Mouse (Mus musculus) stomach, embryonic 16.5 days (tissue): ENCODE results near the gene Arhgap29. TPM values are rescaled to one million over a fixed set of nuclear protein-coding genes. Genes with fewer than 3 reads are reported as not detected.
A peak's percentile ranks its signal among the peaks of the same experiment; 100 is the strongest.

Source experiments
- ATAC-seq: fragments of 200-750 bp; cut with Nextera tagmentation; 2 replicates; pipeline ENCODE4 v1.8.0; 2017; ENCODE audit warnings: moderate number of reproducible peaks, moderate TSS enrichment; ENCODE audit not compliant: insufficient read depth, low FRiP score
- H3K27ac ChIP-seq: fragments of 300-500 bp; sonication (generic); 2 replicates; pipeline ENCODE4 v1.5.1; 2014; ENCODE audit warnings: low read length
- H3K27me3 ChIP-seq: fragments of 300-500 bp; sonication (generic); 2 replicates; pipeline ENCODE4 v1.6.1; 2014; ENCODE audit warnings: low read length, control low read depth, mixed read lengths; ENCODE audit not compliant: control insufficient read depth, insufficient read depth
- H3K36me3 ChIP-seq: fragments of 300-500 bp; sonication (generic); 2 replicates; pipeline ENCODE4 v1.6.1; 2014; ENCODE audit warnings: low read length; ENCODE audit not compliant: control insufficient read depth, insufficient read depth
- H3K4me1 ChIP-seq: fragments of 300-500 bp; sonication (generic); 2 replicates; pipeline ENCODE4 v1.6.1; 2014; ENCODE audit warnings: low read length, control low read depth, mixed read lengths; ENCODE audit not compliant: control insufficient read depth, insufficient read depth
- H3K4me2 ChIP-seq: fragments of 300-500 bp; sonication (generic); 2 replicates; pipeline ENCODE4 v1.6.1; 2014; ENCODE audit warnings: low read depth, low read length, mixed read lengths
- H3K4me3 ChIP-seq: fragments of 300-500 bp; sonication (generic); replicated peaks from 2 replicates; pipeline ENCODE4 v1.5.1; 2014; ENCODE audit warnings: mild to moderate bottlenecking, low read length
- H3K9ac ChIP-seq: fragments of 300-500 bp; sonication (generic); 2 replicates; pipeline ENCODE4 v1.6.1; 2014; ENCODE audit warnings: low read length
- H3K9me3 ChIP-seq: fragments of 300-500 bp; sonication (generic); replicated peaks from 2 replicates; pipeline ENCODE4 v1.6.1; 2016; ENCODE audit warnings: low read length, control low read depth; ENCODE audit not compliant: control insufficient read depth
- WGBS: fragments of 180-500 bp; shearing (Covaris S2); extraction: QIAGEN DNeasy Blood & Tissue Kit; methylation state at CpG from one replicate; pipeline ENCODE4 v1.1.7; 2014; 5-methylcytosine and 5-hydroxymethylcytosine counted together
- polyA plus RNA-seq: library from polyadenylated mRNA; unstranded; fragments of >200 nt; fragmentation: Nextera tagmentation; extraction: Ambion mirVana; gene quantifications from 2 replicates; pipeline ENCODE4 v1.2.1, GENCODE M21; 2015

Gene Arhgap29
- polyA plus RNA-seq, 1 experiment from 2014 or later: 50.7 TPM

- no peaks in the 10 kb centered on the region for H3K4me1 ChIP-seq
- H3K4me3 ChIP-seq: no peak overlapping the region
- no peaks in the 10 kb centered on the region for H3K27me3 ChIP-seq
- H3K9ac ChIP-seq: no peak overlapping the region
- no peaks in the 10 kb centered on the region for H3K9me3 ChIP-seq
- no peak overlapping the region for H3K27ac ChIP-seq
- peaks cover 13% of the 10 kb centered on the region; the same call in 1 of the 2 replicates for H3K36me3 ChIP-seq
- 70% methylated on average over 1 of the region's 1 CpGs for whole genome bisulfite sequencing
- no peak for ATAC-seq
- no peak overlapping the region for H3K4me2 ChIP-seq
Observed at GRCm38 (mm10) chr3:122012464-122012863, 60.1 kb downstream of the Arhgap29 start.

DNA sequence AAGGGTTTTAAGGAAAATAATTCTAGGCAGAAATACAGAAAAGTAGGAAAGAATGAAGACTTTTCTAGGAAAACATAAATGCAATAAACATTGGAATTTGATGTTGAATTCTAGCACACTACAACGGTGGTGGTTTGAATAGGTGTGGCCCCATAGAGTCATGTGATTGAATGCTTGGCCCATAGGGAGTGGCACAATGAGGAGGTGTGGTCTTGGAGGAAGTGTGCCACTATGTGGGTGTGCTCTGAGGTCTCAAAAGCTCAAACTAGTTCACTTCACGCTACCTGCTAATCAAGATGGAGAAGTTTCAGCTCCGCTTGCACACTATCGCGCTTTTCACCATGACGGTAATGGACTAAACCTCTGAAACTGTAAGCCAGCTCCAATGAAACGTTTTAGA lies 66.1 kb downstream of the Arhgap29 start:
- no peak for ATAC-seq
- H3K9ac ChIP-seq: no peak overlapping the region
- H3K4me2 ChIP-seq: no peak overlapping the region
- no peak overlapping the region for H3K4me3 ChIP-seq
- no peaks in the 10 kb centered on the region for H3K4me1 ChIP-seq
- H3K27ac ChIP-seq: no peak overlapping the region
- no peaks in the 10 kb centered on the region for H3K27me3 ChIP-seq
- no peaks in the 10 kb centered on the region for H3K9me3 ChIP-seq
- WGBS: 92% methylated on average over 7 of the region's 7 CpGs
- H3K36me3 ChIP-seq: 0 out of 2 replicates have a peak, but pooled peaks cover 8% of the 10 kb centered on the region

DNA sequence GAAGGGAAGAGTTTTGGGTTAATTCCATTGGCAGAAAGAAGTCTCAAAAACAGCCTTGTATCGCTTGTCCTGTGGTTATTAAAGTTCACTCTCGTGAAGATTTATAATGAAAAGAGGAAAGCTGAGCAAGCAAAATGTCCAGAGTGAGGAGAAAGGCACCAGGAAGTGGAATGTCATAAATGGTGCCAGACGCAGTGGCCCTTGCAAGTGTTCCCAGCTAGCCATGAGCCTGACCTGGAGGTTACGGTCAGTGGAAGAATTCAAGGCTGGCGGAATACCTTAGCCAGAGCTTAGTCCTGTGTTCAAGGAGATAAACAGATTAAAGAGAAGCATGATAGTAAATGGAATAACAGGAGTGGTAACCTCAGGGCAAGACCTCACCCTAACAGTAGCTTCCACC lies 66.8 kb downstream of the Arhgap29 start:
- 87% methylated on average over 5 of the region's 5 CpGs for WGBS
- H3K4me1 ChIP-seq: no peaks in the 10 kb centered on the region
- ATAC-seq: no peak

GRCm38 (mm10) chr3:122021029-122021652 lies 68.8 kb downstream of the Arhgap29 start:
- WGBS: 88% methylated on average over 8 of the region's 8 CpGs
- no peaks in the 10 kb centered on the region for H3K9me3 ChIP-seq
- no peak overlapping the region for H3K27ac ChIP-seq
- no peaks in the 10 kb centered on the region for H3K4me1 ChIP-seq
- ATAC-seq: no peak
- no peaks in the 10 kb centered on the region for H3K27me3 ChIP-seq
- no peak overlapping the region for H3K9ac ChIP-seq
- 0 out of 2 replicates have a peak, but pooled peaks cover 1% of the 10 kb centered on the region for H3K36me3 ChIP-seq
- no peak overlapping the region for H3K4me3 ChIP-seq
- no peak overlapping the region for H3K4me2 ChIP-seq

More for the DNA sequence above, 66.8 kb downstream of the Arhgap29 start:
- Histone ChIP-seq H3K4me2 (no peak overlapping the region), H3K4me3 (no peak overlapping the region), H3K9ac (no peak overlapping the region), H3K36me3 (0 out of 2 replicates have a peak, but pooled peaks cover 7% of the 10 kb centered on the region), H3K9me3 (no peaks in the 10 kb centered on the region), H3K27me3 (no peaks in the 10 kb centered on the region), H3K27ac (no peak overlapping the region)

- no peak overlapping the region for H3K9ac ChIP-seq
- H3K4me1 ChIP-seq: no peaks in the 10 kb centered on the region
- no peaks in the 10 kb centered on the region for H3K27me3 ChIP-seq
- 83% methylated on average over 3 of the region's 3 CpGs for WGBS
- H3K36me3 ChIP-seq: no peaks in the 10 kb centered on the region
- H3K27ac ChIP-seq: no peak overlapping the region
- H3K9me3 ChIP-seq: no peaks in the 10 kb centered on the region
- no peak for ATAC-seq
- no peak overlapping the region for H3K4me3 ChIP-seq
- no peak overlapping the region for H3K4me2 ChIP-seq
Observed at GRCm38 (mm10) chr3:122022355-122022754, 70.0 kb downstream of the Arhgap29 start.

- Histone ChIP-seq H3K4me2 (no peak overlapping the region), H3K9me3 (no peaks in the 10 kb centered on the region), H3K36me3 (no peaks in the 10 kb centered on the region), H3K27me3 (no peaks in the 10 kb centered on the region), H3K4me1 (no peaks in the 10 kb centered on the region), H3K27ac (no peak overlapping the region; the same call in 1 of the 2 replicates), H3K4me3 (no peak overlapping the region), H3K9ac (no peak overlapping the region)
- ATAC-seq: no peak
- 38% methylated on average over 5 of the region's 5 CpGs for WGBS
Observed at GRCm38 (mm10) chr3:122026676-122027075, 74.3 kb downstream of the Arhgap29 start.

GRCm38 (mm10) chr3:122027776-122028175 lies 75.4 kb downstream of the Arhgap29 start:
- Histone ChIP-seq H3K36me3 (no peaks in the 10 kb centered on the region), H3K9me3 (no peaks in the 10 kb centered on the region), H3K4me1 (no peaks in the 10 kb centered on the region), H3K4me3 (no peak overlapping the region), H3K4me2 (no peak overlapping the region), H3K27me3 (no peaks in the 10 kb centered on the region), H3K9ac (no peak overlapping the region), H3K27ac (no peak overlapping the region)
- no peak for ATAC-seq
- 89% methylated on average over 8 of the region's 8 CpGs for WGBS

DNA sequence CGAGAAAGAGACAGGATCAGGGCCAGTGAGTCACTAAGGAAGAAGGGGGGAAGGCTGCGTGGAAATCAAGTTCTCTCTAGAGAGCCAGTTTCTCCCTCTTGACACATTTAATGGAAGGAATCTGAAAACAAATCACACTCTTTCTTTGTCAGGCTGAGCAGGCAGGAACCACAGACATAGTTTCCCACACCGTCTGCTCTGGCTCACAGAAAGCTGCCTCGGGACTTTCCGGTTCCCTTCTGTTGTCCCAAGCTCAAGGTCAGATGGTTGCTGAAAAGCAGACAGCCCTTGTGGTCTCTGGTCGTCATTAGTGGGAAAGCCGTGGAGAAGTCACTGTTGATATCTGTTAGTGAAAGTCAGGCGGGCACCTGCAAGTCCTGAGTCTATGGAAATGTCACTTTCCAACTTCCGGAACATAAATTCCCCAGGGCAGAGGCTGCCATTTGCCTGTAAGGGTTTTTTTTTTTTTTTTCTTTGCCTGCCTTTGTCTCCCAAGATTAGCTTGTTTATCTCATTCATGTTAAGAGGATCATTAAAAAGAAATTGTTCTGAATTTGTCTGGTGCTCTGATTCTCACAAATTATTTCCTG lies 81.0 kb downstream of the Arhgap29 start:
- Histone ChIP-seq H3K9me3 (no peaks in the 10 kb centered on the region), H3K27me3 (no peaks in the 10 kb centered on the region), H3K4me1 (peaks cover 9% of the 10 kb centered on the region; the same call in 1 of the 2 replicates), H3K27ac (peak overlapping the region; percentile 50), H3K4me2 (no peak overlapping the region), H3K36me3 (no peaks in the 10 kb centered on the region), H3K9ac (no peak overlapping the region), H3K4me3 (no peak overlapping the region)
- WGBS: 47% methylated on average over 9 of the region's 9 CpGs
- ATAC-seq: peak; percentile 13; the same call in 1 of the 2 replicates

DNA sequence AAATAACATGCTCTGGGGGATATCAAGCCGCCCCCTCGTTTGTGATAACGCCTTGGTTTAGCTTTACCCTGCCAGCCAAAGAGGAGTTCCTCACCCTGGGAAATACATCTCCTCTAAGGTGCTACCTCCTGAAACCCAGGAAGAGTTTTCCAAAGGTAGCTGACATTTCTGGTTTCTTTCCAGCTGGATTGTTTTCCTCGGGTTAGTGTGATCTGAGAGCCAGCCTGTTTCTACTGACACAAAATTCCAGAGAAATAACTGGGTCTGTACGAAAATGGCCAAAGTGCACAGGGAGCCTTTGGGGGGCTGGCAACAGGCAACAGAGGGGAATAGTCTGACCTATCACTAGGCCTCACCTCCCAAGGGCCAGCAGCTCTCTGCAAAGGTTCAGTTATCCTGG lies 81.9 kb downstream of the Arhgap29 start:
- Histone ChIP-seq H3K4me1 (peaks cover 9% of the 10 kb centered on the region; the same call in 1 of the 2 replicates), H3K36me3 (no peaks in the 10 kb centered on the region), H3K9me3 (no peaks in the 10 kb centered on the region), H3K27me3 (no peaks in the 10 kb centered on the region), H3K4me3 (no peak overlapping the region), H3K4me2 (no peak overlapping the region), H3K9ac (no peak overlapping the region), H3K27ac (no peak overlapping the region; the same call in 1 of the 2 replicates)
- no peak for ATAC-seq
- 49% methylated on average over 5 of the region's 5 CpGs for WGBS
